Mouse (Mus musculus): ENCODE data around the gene Dazap1.

DNA sequence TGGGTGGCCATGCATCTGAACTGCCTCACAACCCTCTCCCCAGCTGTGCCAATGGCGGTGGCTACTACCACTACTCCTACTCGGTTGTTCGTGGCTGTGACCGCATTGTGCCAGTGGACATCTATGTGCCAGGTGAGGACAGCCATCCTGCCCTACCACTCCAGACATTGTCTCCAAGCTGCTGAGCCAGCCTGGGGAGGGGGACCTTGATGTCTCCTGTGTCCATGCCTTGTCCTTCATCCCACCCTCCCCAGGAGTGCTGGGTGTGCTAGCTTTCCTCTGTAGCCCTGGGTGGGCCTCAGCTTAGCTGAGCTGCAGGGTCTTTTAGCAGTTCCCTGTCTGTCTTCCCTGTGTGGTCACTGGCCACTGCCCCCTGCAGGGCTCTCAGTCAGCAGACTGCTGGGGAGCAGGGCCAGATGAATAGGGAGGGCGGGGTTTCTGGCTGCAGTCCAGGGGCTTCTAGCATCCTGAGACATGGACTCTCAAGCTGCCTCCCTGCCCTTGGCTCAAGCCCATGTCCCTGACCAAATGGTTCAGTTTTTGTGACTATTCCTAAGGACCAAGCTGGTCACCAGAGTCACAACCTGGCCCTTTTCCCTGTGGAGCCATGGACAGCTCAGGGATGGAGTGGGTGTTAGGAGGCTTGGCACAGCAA, 5.3 kb upstream of the Dazap1 start:
- TF ChIP-seq CTCF (IDR thresholded peaks at IDR 0.05; ENCODE audit: low read depth, low read length) (no peak), POLR2AphosphoS5 (IDR thresholded peaks at IDR 0.05; ENCODE audit: insufficient replicate concordance, low read depth, low read length) (0 out of 2 replicates have a peak, but pooled peaks have one; percentile 38), GATA1 (IDR thresholded peaks at IDR 0.05; ENCODE audit: borderline replicate concordance, low read length) (no peak)
